Mouse (Mus musculus) heart, embryonic 13.5 days (tissue): ENCODE measurements around the gene Bbc3. TPM values are rescaled to one million over a fixed set of nuclear protein-coding genes. Genes with fewer than 3 reads are reported as not detected.
A peak's percentile ranks its signal among the peaks of the same experiment; 100 is the strongest.
"Not testable (repeated sequence)": the region's sequence is repeated elsewhere in the genome, so short reads cannot be mapped to it uniquely, and the experiment has no call there.

ENCODE experiments used
- ATAC-seq: fragments of 200-750 bp; cut with Nextera tagmentation; 2 replicates; pipeline ENCODE4 v1.8.0; 2017; ENCODE audit warnings: moderate TSS enrichment; ENCODE audit not compliant: insufficient number of reproducible peaks, low FRiP score, low TSS enrichment; ENCODE audit errors: extremely low read depth
- H3K27ac ChIP-seq: fragments of 300-500 bp; sonication (generic); replicated peaks from 2 replicates; pipeline ENCODE4 v1.5.1; 2015; ENCODE audit warnings: moderate library complexity, mild to moderate bottlenecking, inconsistent platforms
- H3K27me3 ChIP-seq: fragments of 300-500 bp; sonication (generic); replicated peaks from 2 replicates; pipeline ENCODE4 v1.6.1; 2015; ENCODE audit warnings: mild to moderate bottlenecking, inconsistent platforms
- H3K36me3 ChIP-seq: fragments of 300-500 bp; sonication (generic); 2 replicates; pipeline ENCODE4 v1.6.1; 2015; ENCODE audit warnings: mild to moderate bottlenecking, inconsistent platforms
- H3K4me1 ChIP-seq: fragments of 300-500 bp; sonication (generic); 2 replicates; pipeline ENCODE4 v1.6.1; 2015; ENCODE audit warnings: inconsistent platforms
- H3K4me2 ChIP-seq: fragments of 300-500 bp; sonication (generic); 2 replicates; pipeline ENCODE4 v1.6.1; 2015; ENCODE audit warnings: inconsistent platforms, mild to moderate bottlenecking, moderate library complexity
- H3K4me3 ChIP-seq: fragments of 300-500 bp; sonication (generic); 2 replicates; pipeline ENCODE4 v1.5.1; 2015; ENCODE audit warnings: moderate library complexity, mild to moderate bottlenecking, inconsistent platforms
- H3K9ac ChIP-seq: fragments of 300-500 bp; sonication (generic); 2 replicates; pipeline ENCODE4 v1.6.1; 2015; ENCODE audit warnings: inconsistent platforms, mild to moderate bottlenecking, moderate library complexity
- H3K9me3 ChIP-seq: fragments of 300-500 bp; sonication (generic); 2 replicates; pipeline ENCODE4 v1.6.1; 2016; ENCODE audit warnings: inconsistent platforms
- WGBS: fragments of 180-500 bp; shearing (Covaris S2); methylation state at CpG from one replicate; pipeline ENCODE4 v1.1.7; 2015; ENCODE audit warnings: mixed read lengths; 5-methylcytosine and 5-hydroxymethylcytosine counted together
- polyA plus RNA-seq: library from polyadenylated mRNA; unstranded; fragments of >200 nt; fragmentation: Nextera tagmentation; extraction: Ambion mirVana; gene quantifications from 2 replicates; pipeline ENCODE4 v1.2.1, GENCODE M21; 2015

Gene Bbc3
- polyA plus RNA-seq: 8.2 and 8.8 TPM in 2 replicates

DNA sequence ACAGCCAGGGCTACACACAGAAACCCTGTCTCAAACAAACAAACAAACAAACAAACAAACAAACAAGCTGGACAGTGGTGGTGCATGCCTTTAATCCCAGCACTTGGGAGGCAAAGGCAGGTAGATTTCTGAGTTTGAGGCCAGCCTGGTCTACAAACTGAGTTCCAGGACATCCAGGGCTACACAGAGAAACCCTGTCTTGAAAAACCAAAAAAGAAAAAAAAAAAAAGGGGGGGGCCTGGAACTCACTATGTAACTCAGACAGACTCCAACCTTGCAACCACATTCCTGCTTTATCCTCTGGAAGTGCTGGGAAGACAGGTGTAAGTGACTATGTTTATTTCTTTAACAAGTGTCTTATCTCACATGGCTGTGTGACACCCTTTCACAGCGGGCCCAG is at the start of gene Bbc3:
Gene Bbc3 (plus strand): TSS at position 301 of the 400 bp plus-strand sequence.
- Histone ChIP-seq H3K4me1 (peaks cover 44% of the 10 kb centered on the region), H3K4me2 (peak within 1 kb of the TSS; percentile 99), H3K27ac (peak within 1 kb of the TSS; percentile 99), H3K9ac (peak within 1 kb of the TSS; percentile 94), H3K4me3 (peak within 1 kb of the TSS; percentile 76)
- WGBS: 38% methylated on average over 1 of the region's 1 CpGs
- H3K27me3 ChIP-seq, H3K36me3 ChIP-seq, H3K9me3 ChIP-seq, ATAC-seq: not testable (repeated sequence)

DNA sequence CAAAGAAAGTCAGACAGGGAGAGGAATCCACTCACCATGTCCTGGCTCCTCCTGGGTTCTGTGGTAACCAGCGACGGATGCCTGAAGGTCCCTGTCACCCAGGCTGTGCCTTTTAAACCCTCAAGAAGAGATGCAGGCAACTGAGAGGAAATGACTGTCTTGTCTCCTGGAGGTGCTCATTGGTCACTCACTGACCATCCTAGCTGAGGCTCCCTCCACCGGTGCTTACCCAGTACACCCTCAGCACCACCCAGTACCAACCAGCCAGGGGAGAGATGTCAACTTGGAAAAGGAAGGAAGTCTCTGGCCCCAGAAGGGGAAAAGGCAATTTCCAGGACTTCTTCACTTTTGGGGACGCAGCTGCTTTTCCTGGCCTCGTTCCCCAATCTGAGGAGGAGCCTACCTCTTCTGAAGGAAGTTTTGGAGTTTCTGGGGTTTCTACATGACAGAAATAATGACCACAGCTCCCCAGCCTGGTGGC is 49.0 kb upstream of the Bbc3 start, which contains the start of gene C5ar1:
Gene C5ar1 (minus strand): TSS at position 431 of the 481 bp plus-strand sequence.
- H3K4me2 ChIP-seq: no peak within 1 kb of the TSS
- no peak within 1 kb of the TSS for H3K4me3 ChIP-seq
- H3K4me1 ChIP-seq: no peaks in the 10 kb centered on the region
- WGBS: 79% methylated on average over 5 of the region's 5 CpGs
- H3K27ac ChIP-seq: no peak within 1 kb of the TSS
- no peak for ATAC-seq
- no peaks in the 10 kb centered on the region for H3K36me3 ChIP-seq
- no peak within 1 kb of the TSS for H3K9ac ChIP-seq
- no peaks in the 10 kb centered on the region for H3K9me3 ChIP-seq
- H3K27me3 ChIP-seq: no peaks in the 10 kb centered on the region

- Histone ChIP-seq H3K27ac (no peak overlapping the region), H3K4me1 (no peaks in the 10 kb centered on the region), H3K9me3 (0 out of 2 replicates have a peak, but pooled peaks cover 5% of the 10 kb centered on the region), H3K36me3 (no peaks in the 10 kb centered on the region), H3K4me2 (no peak overlapping the region), H3K9ac (no peak overlapping the region), H3K27me3 (no peaks in the 10 kb centered on the region), H3K4me3 (no peak overlapping the region)
- ATAC-seq: no peak
- WGBS: 56% methylated on average over 1 of the region's 1 CpGs
Observed at GRCm38 (mm10) chr7:16261097-16261496, 47.1 kb upstream of the Bbc3 start.

DNA sequence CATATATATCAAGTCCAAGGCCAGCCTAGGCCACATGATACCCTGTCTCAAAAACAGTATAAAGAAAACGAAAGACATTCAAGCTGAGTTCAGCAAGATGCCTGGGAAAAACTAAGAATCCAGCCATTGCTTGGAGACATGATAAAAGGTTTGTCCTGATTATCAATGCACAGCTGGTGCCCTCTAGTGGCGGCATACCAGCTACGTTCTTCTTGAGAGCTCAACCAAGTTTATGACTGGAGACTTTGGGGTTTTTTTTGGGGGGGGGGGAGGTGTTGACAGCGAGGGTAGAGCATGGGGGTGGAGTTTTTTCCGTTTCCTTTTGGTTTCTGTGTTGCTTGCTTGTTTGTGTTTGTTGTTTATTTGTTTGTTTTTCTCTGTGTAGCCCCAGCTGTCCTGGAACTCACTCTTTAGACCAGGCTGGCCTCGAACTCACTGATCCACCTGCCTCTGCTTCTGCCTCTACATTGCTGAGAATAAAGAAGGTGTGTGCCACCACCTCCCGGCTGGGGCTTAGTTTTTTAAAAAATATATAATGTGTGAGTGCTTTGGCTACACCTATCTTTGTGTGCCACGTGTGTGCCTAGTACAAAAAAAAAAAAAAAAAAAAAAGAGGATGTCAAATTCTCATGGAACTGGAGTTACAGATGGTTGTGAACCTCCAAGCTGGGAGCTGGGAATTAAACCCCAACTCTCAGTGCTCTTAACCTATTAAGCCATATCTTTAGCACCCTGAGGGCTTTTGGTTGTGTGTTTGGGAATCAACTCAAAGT is 45.0 kb upstream of the Bbc3 start:
- H3K27ac ChIP-seq: no peak overlapping the region
- 0 out of 2 replicates have a peak, but pooled peaks cover 5% of the 10 kb centered on the region for H3K9me3 ChIP-seq
- no peak overlapping the region for H3K4me3 ChIP-seq
- no peak for ATAC-seq
- WGBS: 26% methylated on average over 8 of the region's 8 CpGs
- no peaks in the 10 kb centered on the region for H3K4me1 ChIP-seq
- H3K4me2 ChIP-seq: no peak overlapping the region
- no peaks in the 10 kb centered on the region for H3K27me3 ChIP-seq
- H3K36me3 ChIP-seq: no peaks in the 10 kb centered on the region
- H3K9ac ChIP-seq: no peak overlapping the region

- Histone ChIP-seq H3K4me1 (no peaks in the 10 kb centered on the region), H3K9ac (no peak overlapping the region), H3K27ac (no peak overlapping the region), H3K4me2 (no peak overlapping the region), H3K4me3 (no peak overlapping the region), H3K9me3 (0 out of 2 replicates have a peak, but pooled peaks cover 5% of the 10 kb centered on the region), H3K27me3 (no peaks in the 10 kb centered on the region), H3K36me3 (no peaks in the 10 kb centered on the region)
- no peak for ATAC-seq
- WGBS: 75% methylated on average over 5 of the region's 5 CpGs
Observed at GRCm38 (mm10) chr7:16263843-16264242, 44.4 kb upstream of the Bbc3 start.

DNA sequence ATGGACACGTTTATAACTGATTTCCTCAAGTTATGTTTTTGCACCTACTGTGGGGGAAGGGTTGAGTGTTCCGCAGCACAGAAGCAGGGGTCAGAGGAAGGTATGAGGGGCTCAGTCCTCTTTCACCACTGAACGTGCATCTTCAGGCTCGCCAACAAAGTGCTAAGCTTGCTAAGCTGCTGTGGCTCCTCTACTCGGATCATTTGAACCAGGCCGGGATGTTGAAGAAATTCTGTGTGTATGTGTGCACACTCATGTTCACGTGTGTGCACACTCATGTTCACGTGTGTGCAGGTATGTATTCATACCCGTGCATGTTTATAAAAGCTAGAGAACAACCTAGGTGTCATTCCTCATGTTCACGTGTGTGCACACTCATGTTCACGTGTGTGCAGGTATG is 42.3 kb upstream of the Bbc3 start:
- 0 out of 2 replicates have a peak, but pooled peaks cover 5% of the 10 kb centered on the region for H3K9me3 ChIP-seq
- H3K4me2 ChIP-seq: no peak overlapping the region
- H3K36me3 ChIP-seq: no peaks in the 10 kb centered on the region
- WGBS: 78% methylated on average over 11 of the region's 11 CpGs
- no peaks in the 10 kb centered on the region for H3K4me1 ChIP-seq
- no peaks in the 10 kb centered on the region for H3K27me3 ChIP-seq
- no peak overlapping the region for H3K9ac ChIP-seq
- H3K4me3 ChIP-seq: no peak overlapping the region
- no peak overlapping the region for H3K27ac ChIP-seq
- no peak for ATAC-seq

- ATAC-seq, H3K27ac ChIP-seq, H3K4me2 ChIP-seq, H3K36me3 ChIP-seq, H3K27me3 ChIP-seq, H3K4me1 ChIP-seq, H3K9me3 ChIP-seq, H3K9ac ChIP-seq, H3K4me3 ChIP-seq: not testable (repeated sequence)
- 81% methylated on average over 7 of the region's 7 CpGs for WGBS
Observed at GRCm38 (mm10) chr7:16266593-16266992, 41.6 kb upstream of the Bbc3 start.

- H3K27ac ChIP-seq: no peak overlapping the region
- H3K27me3 ChIP-seq: no peaks in the 10 kb centered on the region
- peaks cover 31% of the 10 kb centered on the region for H3K4me1 ChIP-seq
- no peak overlapping the region for H3K4me2 ChIP-seq
- no peak overlapping the region for H3K4me3 ChIP-seq
- 81% methylated on average over 1 of the region's 1 CpGs for WGBS
- ATAC-seq: no peak
- H3K9ac ChIP-seq: 0 out of 2 replicates have a peak overlapping the region, but pooled peaks have one; percentile 88
- no peaks in the 10 kb centered on the region for H3K9me3 ChIP-seq
- peaks cover 13% of the 10 kb centered on the region for H3K36me3 ChIP-seq
Observed at GRCm38 (mm10) chr7:16271139-16271538, 37.1 kb upstream of the Bbc3 start.

GRCm38 (mm10) chr7:16272681-16273080 is 35.5 kb upstream of the Bbc3 start:
- Histone ChIP-seq H3K27ac (peak overlapping the region; percentile 92), H3K36me3 (peaks cover 28% of the 10 kb centered on the region), H3K4me2 (peak overlapping the region; percentile 93), H3K9ac (peak overlapping the region; percentile 88), H3K4me3 (peak overlapping the region; percentile 79), H3K4me1 (peaks cover 31% of the 10 kb centered on the region), H3K9me3 (no peaks in the 10 kb centered on the region), H3K27me3 (no peaks in the 10 kb centered on the region)
- WGBS: 1% methylated on average over 39 of the region's 46 CpGs
- peak; percentile 71 for ATAC-seq

GRCm38 (mm10) chr7:16273081-16273765 is 35.0 kb upstream of the Bbc3 start, which contains the start of gene Inafm1:
Gene Inafm1, minus strand, starts transcription at chr7:16273617.
- peak; percentile 86 for ATAC-seq
- Histone ChIP-seq H3K9me3 (no peaks in the 10 kb centered on the region), H3K4me2 (peak within 1 kb of the TSS; percentile 93), H3K27ac (peak within 1 kb of the TSS; percentile 92), H3K9ac (peak within 1 kb of the TSS; percentile 88), H3K27me3 (no peaks in the 10 kb centered on the region), H3K4me1 (peaks cover 31% of the 10 kb centered on the region), H3K4me3 (peak within 1 kb of the TSS; percentile 79), H3K36me3 (peaks cover 34% of the 10 kb centered on the region)
- 1% methylated on average over 41 of the region's 49 CpGs for WGBS

GRCm38 (mm10) chr7:16273766-16274140 is 34.4 kb upstream of the Bbc3 start:
- H3K27ac ChIP-seq: peak overlapping the region; percentile 92
- ATAC-seq: peak; percentile 53; the same call in 1 of the 2 replicates
- under 1% methylated on average over 18 of the region's 18 CpGs for WGBS
- H3K4me1 ChIP-seq: peaks cover 31% of the 10 kb centered on the region
- no peaks in the 10 kb centered on the region for H3K9me3 ChIP-seq
- peak overlapping the region; percentile 79 for H3K4me3 ChIP-seq
- peaks cover 39% of the 10 kb centered on the region for H3K36me3 ChIP-seq
- H3K4me2 ChIP-seq: peak overlapping the region; percentile 93
- no peaks in the 10 kb centered on the region for H3K27me3 ChIP-seq
- peak overlapping the region; percentile 88 for H3K9ac ChIP-seq
